Mouse (Mus musculus) frontal cortex, postnatal 10 days (tissue): ENCODE measurements around the gene Slc26a10.

Source experiments
- DNase-seq, 2 experiments: peaks; one replicate each; pipeline ENCODE4 v3.0.0; 2022; ENCODE audit warnings: low spot score in 2 of 2, mixed read lengths in 1 of 2

The Slc26a10 gene

GRCm38 (mm10) chr10:127179871-127180694 is at the start of gene Slc26a10:
Gene Slc26a10 (minus strand): TSS chr10:127180645.
- DNase-seq: peak in 1 of 2 experiments; percentile 26

GRCm38 (mm10) chr10:127228897-127229296 is 48.5 kb upstream of the Slc26a10 start:
- DNase-seq: no peak

GRCm38 (mm10) chr10:127227163-127227562 is 46.7 kb upstream of the Slc26a10 start:
- DNase-seq: no peak

DNA sequence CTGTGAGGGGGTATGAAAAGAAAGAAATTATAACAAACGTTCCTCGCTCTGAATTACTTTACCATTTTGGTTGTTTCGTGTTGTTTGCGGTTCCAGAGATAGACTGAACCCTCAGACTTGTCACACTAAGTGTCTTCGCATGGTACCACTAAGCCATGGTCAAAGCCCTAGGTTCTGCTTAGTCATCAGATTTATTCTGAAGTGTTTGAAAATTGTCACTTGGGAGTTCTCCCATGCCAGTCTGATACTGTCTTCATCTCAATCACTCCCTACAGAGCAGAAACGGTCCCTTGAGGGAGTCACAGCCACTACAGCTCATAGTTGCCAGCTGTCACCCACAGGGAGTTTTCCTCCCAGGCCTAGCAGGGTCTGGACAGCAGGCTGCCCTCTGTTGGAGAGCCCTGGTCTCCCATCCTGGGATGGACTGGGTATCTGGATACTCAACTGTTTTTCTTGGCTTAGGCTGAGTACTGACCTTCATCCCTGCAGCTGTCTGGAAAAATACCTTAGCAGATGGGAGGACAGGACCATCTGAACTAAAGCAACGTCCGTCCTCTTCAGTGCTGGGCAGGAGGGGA is 46.0 kb upstream of the Slc26a10 start:
- DNase-seq: no peak

GRCm38 (mm10) chr10:127225732-127226131 is 45.3 kb upstream of the Slc26a10 start:
- DNase-seq: no peak

DNA sequence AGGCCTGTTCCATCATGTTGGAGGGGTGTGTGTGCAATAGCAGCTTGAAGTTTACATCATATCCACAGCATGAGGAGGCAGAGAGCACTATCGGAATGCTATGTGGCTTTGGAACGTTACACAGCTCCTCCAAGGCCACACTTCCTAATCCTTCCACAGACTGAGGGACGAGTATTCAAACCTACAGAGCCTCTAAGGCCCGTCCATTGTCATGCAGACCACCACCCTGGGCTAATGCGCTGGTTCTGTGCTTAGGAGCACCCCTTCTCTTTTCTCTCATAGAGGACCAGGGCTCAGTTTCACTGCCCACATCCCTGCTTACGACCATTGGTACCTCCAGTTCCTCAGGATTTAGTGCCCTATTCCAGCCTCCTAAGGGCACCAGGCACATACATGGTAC is 44.8 kb upstream of the Slc26a10 start:
- no peak for DNase-seq

- DNase-seq: no peak
These were observed 37.9 kb upstream of the Slc26a10 start for GRCm38 (mm10) chr10:127218339-127218738.

GRCm38 (mm10) chr10:127217177-127217576 is 36.7 kb upstream of the Slc26a10 start:
- no peak for DNase-seq

GRCm38 (mm10) chr10:127216456-127216855 is 36.0 kb upstream of the Slc26a10 start:
- no peak for DNase-seq

DNA sequence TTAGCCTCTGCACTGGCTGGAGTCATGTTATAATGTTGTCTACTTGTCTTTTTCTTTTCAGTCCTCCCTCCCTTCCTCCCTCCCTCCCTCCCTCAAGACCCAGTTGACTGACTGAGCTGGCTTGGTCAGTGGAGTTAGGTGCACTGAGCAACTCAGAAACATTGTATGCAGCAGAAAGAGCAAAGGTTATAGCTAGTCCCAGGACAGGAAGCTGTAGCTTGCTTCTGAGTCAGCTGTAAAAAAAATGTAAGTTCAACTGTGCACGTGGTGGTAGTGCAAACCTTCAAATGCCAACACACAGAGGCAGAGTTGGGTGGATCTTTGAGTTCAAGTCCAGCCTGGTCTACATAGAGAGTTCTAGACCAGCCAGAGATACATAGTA is 34.0 kb upstream of the Slc26a10 start:
- DNase-seq: no peak

GRCm38 (mm10) chr10:127213704-127214421 is 33.4 kb upstream of the Slc26a10 start:
- DNase-seq: no peak

DNA sequence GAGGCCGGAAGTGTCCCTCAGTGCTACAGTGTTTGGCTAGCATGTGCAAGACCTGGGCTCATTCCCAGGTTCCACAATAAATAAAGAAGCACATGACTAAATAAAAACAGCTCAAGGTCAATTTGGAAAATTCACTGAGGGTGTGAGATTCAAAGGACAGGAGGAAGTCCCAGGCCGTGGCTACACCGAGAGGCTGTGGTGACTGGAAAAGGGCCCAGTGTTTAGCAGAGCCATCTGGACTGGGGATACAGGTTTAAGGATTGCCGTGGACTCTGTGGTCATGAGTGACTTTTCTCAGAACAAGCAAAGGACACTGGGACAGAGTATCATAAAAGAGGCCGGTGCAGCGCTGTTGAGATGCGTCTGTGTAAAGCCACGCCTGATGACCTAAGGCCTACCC is 32.8 kb upstream of the Slc26a10 start:
- DNase-seq: no peak

DNA sequence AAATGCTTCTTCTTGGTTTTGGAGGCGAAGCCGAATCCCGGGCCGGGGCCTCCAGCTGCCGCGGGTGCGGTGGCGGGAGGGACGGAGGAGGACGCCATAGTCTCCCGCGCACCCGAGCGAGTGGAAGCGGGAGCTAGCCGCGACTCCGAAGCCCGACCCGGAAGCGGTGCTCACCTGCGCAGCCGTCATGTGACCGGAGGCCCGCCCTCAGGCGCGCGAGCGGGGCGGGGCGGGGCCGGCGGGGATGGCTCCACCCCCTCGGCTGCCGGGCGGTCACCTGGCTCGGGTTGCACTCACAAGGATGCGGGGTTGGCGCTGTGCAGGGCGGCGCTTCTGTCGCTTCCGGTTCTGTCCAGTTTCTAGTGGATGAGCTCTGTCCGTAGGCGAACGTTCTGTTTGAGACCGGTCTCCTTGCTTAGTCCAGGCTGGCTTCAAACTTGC is 31.0 kb upstream of the Slc26a10 start, which contains the start of gene Pip4k2c:
Gene Pip4k2c, minus strand, starts transcription at position 172 of the 441 bp plus-strand sequence.
- DNase-seq: peak; percentile 82 to 86

DNA sequence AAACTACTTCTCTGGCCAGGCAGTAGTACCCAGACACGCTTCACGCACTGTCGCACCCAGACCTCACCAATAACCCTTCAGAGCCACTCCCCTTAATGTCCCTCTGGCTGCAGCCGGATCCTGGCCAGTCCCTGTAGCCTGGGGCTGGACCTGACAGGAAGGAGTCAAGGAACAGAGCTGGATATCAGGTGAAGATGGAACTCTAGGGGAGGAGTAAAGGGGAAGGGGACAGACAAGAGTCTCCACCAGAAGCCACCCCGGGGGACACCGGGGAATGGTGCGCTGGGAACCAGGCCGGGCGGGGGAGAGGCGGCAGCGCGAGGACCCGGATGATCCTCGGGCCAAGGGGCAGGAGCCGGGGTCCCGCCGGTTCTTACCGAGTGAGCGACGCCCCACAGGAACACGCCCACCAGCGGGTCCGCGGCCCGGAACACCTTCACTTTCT is 30.5 kb upstream of the Slc26a10 start:
- no peak for DNase-seq

DNA sequence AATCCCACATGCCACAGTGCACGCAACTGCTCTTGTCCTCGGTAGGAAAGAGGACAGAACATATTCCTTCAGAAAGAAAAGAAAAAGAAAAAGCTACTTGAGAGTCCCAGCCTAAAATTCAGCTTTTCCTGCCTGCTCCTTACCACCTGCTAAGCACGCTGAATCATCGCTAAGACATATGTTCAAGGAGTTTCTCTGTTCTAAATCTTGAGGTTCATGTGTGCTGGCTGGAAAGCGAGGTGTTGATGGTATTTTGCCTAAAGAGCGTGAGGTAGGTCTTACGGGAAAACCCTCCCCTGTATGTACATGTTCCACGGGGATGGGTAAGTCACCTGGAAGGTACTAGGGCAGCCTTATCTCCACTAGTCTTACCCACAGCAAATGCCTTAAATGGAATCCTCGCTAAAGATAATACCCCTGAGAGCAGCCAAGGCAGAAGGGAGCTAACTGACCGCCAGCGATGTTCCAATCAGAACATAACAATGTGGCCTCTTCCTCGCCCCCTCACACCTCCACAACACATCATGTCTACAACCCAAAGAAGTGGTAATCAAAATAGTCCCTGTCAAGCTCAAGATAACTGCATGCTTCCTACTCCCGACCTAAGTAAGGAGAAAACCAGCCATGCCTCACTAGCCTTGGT is 29.6 kb upstream of the Slc26a10 start:
- no peak for DNase-seq

DNA sequence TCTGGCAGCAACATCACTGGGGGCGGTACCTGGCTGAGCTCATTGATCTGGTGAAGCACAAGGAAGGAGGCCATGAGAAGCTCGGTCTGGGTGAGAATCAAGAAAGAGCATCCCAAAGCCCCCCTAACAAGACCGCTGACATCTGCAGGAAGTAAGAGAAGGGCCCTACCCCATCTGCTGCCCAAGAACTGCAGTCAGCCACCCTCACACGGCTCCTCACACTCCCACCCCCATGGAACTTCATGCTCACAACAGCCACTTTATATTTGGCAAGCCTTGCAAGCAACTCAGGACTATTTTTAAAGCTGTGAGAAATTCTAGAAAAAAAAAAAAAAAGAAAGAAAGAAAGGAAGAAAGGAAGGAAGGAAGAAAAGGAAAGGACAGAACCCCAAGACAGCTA is 28.5 kb upstream of the Slc26a10 start:
- no peak for DNase-seq

GRCm38 (mm10) chr10:127205373-127205772 is 24.9 kb upstream of the Slc26a10 start:
- no peak for DNase-seq

DNA sequence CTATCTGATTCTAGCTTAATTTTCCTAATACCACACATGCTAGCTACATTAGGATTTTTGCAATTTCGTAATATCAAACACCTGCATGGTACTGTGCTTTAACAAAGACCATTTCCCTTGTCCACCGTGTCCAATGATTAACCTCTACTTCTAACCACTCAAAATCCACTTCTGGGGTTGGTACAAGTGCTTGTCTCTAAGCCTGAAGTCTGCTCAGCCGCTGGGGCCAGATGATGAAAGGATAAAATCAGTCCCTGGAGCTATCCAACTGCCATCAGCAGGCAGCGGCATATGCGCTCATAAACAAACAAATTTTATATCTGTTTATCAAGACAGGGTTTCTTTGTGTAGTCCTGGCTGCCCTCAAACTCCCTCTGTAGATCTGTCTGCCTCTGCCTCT is 24.1 kb upstream of the Slc26a10 start:
- DNase-seq: no peak

GRCm38 (mm10) chr10:127203106-127203505 is 22.7 kb upstream of the Slc26a10 start:
- no peak for DNase-seq

GRCm38 (mm10) chr10:127200279-127200678 is 19.8 kb upstream of the Slc26a10 start:
- no peak for DNase-seq

GRCm38 (mm10) chr10:127199474-127199873 is 19.0 kb upstream of the Slc26a10 start:
- DNase-seq: no peak

GRCm38 (mm10) chr10:127199068-127199467 is 18.6 kb upstream of the Slc26a10 start:
- no peak for DNase-seq
